Mouse (Mus musculus) forebrain, embryonic 15.5 days (tissue): ENCODE data around the gene Cnn1. TPM values are rescaled to one million over a fixed set of nuclear protein-coding genes. Genes with fewer than 3 reads are reported as not detected.
A peak's percentile ranks its signal among the peaks of the same experiment; 100 is the strongest.

Experiments
- ATAC-seq: fragments of 200-750 bp; cut with Nextera tagmentation; replicated peaks from 2 replicates; pipeline ENCODE4 v1.8.0; 2017; ENCODE audit warnings: mild to moderate bottlenecking, moderate TSS enrichment, moderate library complexity
- H3K27ac ChIP-seq: fragments of 300-500 bp; sonication (generic); replicated peaks from 2 replicates; pipeline ENCODE4 v1.5.1; 2015; ENCODE audit warnings: mild to moderate bottlenecking, inconsistent platforms
- H3K27me3 ChIP-seq: fragments of 300-500 bp; sonication (generic); 2 replicates; pipeline ENCODE4 v1.6.1; 2015; ENCODE audit warnings: inconsistent platforms
- H3K36me3 ChIP-seq: fragments of 300-500 bp; sonication (generic); 2 replicates; pipeline ENCODE4 v1.6.1; 2015; ENCODE audit warnings: mild to moderate bottlenecking, inconsistent platforms
- H3K4me1 ChIP-seq: fragments of 300-500 bp; sonication (generic); 2 replicates; pipeline ENCODE4 v1.6.1; 2015; ENCODE audit warnings: inconsistent platforms
- H3K4me2 ChIP-seq: fragments of 300-500 bp; sonication (generic); replicated peaks from 2 replicates; pipeline ENCODE4 v1.6.1; 2015; ENCODE audit warnings: mild to moderate bottlenecking, inconsistent platforms
- H3K4me3 ChIP-seq: fragments of 300-500 bp; sonication (generic); 2 replicates; pipeline ENCODE4 v1.5.1; 2015; ENCODE audit warnings: mild to moderate bottlenecking, inconsistent platforms
- H3K9ac ChIP-seq: fragments of 300-500 bp; sonication (generic); replicated peaks from 2 replicates; pipeline ENCODE4 v1.6.1; 2015; ENCODE audit warnings: mild to moderate bottlenecking, inconsistent platforms
- H3K9me3 ChIP-seq: fragments of 300-500 bp; sonication (generic); 2 replicates; pipeline ENCODE4 v1.6.1; 2016; ENCODE audit warnings: inconsistent platforms
- WGBS: fragments of 180-500 bp; shearing (Covaris S2); methylation state at CpG from one replicate; pipeline ENCODE4 v1.1.7; 2015; ENCODE audit warnings: mixed read lengths; 5-methylcytosine and 5-hydroxymethylcytosine counted together
- polyA plus RNA-seq: library from polyadenylated mRNA; unstranded; fragments of >200 nt; fragmentation: Nextera tagmentation; extraction: Ambion mirVana; gene quantifications from 2 replicates; pipeline ENCODE4 v1.2.1, GENCODE M21; 2015

Cnn1 gene
- polyA plus RNA-seq, 1 experiment from 2014 or later, result 0.53 TPM

DNA sequence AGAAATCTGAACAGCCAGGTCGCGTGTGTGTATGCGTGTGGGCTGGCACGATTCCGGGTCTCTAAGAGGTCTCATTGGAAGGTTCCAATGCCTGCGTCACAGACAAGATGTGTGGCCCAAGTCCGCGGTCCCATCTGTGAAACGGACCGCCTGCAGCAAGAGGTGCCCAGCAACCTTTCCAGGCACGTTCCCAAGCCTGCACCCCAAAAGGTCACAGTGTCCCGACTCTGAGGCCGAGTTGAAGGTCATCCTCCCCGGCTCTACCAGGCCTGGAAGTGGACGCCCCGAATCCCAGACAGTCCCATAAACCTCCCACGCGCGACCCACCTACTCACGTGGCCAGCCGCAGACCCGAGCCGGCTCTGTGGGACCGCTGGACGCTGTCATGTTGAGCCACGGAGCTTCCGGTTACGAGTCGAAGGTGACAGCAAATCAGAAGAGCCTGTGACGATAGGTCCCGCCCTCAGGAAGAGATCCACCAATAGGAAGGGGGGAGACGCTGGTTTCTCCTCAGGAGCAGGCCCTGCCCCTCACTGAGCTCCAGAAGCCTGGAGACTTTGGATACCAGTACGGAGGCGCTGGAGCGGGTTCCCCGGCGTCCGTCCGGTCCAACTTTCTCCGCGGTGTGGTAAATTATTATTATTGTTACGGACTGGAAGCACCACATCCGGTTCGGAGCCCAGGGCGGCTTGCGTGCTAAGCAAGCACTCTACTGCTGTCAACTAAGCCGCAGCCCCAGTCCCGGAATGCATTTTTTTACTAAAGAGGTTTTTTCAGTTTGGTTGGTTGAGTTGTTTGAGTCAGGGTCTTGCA lies 13.8 kb upstream of the Cnn1 start, which contains the start of gene Ecsit:
Ecsit (minus strand) TSS at position 417 of the 813 bp plus-strand sequence.
- Histone ChIP-seq H3K27me3 (no peaks in the 10 kb centered on the region), H3K4me3 (peak within 1 kb of the TSS; percentile 73), H3K4me1 (peaks cover 18% of the 10 kb centered on the region), H3K36me3 (no peaks in the 10 kb centered on the region), H3K4me2 (peak within 1 kb of the TSS; percentile 64), H3K27ac (peak within 1 kb of the TSS; percentile 78), H3K9me3 (no peaks in the 10 kb centered on the region), H3K9ac (peak within 1 kb of the TSS; percentile 68)
- ATAC-seq, result peak; percentile 100
- under 1% methylated on average over 48 of the region's 48 CpGs for WGBS

GRCm38 (mm10) chr9:22086012-22086411 lies 13.0 kb upstream of the Cnn1 start:
- H3K9ac ChIP-seq, result peak overlapping the region; percentile 68
- H3K36me3 ChIP-seq, result no peaks in the 10 kb centered on the region
- no peaks in the 10 kb centered on the region for H3K9me3 ChIP-seq
- no peaks in the 10 kb centered on the region for H3K27me3 ChIP-seq
- 86% methylated on average over 6 of the region's 6 CpGs for WGBS
- no peak for ATAC-seq
- H3K4me3 ChIP-seq, result peak overlapping the region; percentile 73
- H3K4me2 ChIP-seq, result peak overlapping the region; percentile 64
- peaks cover 18% of the 10 kb centered on the region for H3K4me1 ChIP-seq
- peak overlapping the region; percentile 78; the same call in 1 of the 2 replicates for H3K27ac ChIP-seq

DNA sequence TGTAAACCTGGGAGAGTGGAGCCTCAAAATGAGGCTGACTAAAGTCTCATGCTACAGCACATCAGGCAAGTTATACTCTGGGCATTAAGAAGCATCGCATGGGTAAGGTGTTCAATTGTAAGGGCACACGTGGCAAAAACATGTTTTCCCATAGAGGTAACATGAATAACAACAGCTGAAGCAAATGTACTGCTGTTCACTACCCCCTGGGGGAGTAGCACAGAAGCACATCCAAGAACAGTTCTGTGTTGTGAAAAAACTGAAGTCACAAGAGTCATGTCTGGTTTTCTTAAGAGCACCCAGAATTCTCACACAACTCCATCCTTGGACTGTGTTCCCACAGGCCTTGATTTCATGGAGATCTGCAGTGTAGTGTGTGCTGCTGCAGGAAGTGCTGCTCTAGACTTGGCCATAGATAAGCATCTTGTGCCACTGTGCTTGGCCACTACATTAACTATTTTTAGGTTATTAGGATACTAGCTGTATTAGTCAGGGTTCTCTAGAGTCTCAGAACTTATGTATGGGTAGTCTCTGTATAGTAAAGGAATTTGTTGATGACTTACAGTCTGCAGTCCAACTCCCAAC lies 11.9 kb upstream of the Cnn1 start:
- Histone ChIP-seq H3K27me3 (no peaks in the 10 kb centered on the region), H3K27ac (no peak overlapping the region), H3K4me3 (no peak overlapping the region), H3K4me1 (peaks cover 18% of the 10 kb centered on the region), H3K9me3 (no peaks in the 10 kb centered on the region), H3K4me2 (no peak overlapping the region), H3K36me3 (no peaks in the 10 kb centered on the region), H3K9ac (no peak overlapping the region)
- no peak for ATAC-seq
- 79% methylated on average over 2 of the region's 2 CpGs for WGBS

DNA sequence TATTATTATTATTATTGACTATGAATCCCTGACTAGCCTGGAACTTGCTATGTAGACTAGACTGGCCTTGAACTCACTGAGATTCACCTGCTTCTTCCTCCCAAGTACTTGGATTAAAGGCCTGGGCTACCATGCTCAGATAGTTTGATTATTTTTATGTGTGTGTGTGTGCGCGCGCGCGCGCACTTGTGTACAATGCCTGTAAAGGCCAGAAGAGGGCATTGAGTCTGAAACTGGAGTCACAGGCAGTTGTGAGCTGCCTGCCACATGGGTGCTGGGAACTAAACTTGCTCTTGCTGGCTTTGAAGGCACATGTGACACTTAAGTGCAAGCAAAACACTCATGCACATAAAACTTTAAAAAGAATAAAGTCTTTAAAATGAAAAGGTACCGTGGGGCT lies 9.7 kb upstream of the Cnn1 start:
- Histone ChIP-seq H3K36me3 (no peaks in the 10 kb centered on the region), H3K27ac (no peak overlapping the region), H3K9me3 (no peaks in the 10 kb centered on the region), H3K4me1 (peaks cover 13% of the 10 kb centered on the region), H3K4me3 (no peak overlapping the region), H3K9ac (no peak overlapping the region), H3K4me2 (no peak overlapping the region), H3K27me3 (no peaks in the 10 kb centered on the region)
- ATAC-seq, result no peak
- WGBS, result over 99% methylated on average over 7 of the region's 7 CpGs

- no peaks in the 10 kb centered on the region for H3K36me3 ChIP-seq
- ATAC-seq, result no peak
- peaks cover 7% of the 10 kb centered on the region for H3K4me1 ChIP-seq
- H3K4me2 ChIP-seq, result no peak overlapping the region
- no peak overlapping the region for H3K9ac ChIP-seq
- 80% methylated on average over 7 of the region's 7 CpGs for WGBS
- no peak overlapping the region for H3K4me3 ChIP-seq
- no peak overlapping the region for H3K27ac ChIP-seq
- no peaks in the 10 kb centered on the region for H3K27me3 ChIP-seq
- no peaks in the 10 kb centered on the region for H3K9me3 ChIP-seq
Observed at GRCm38 (mm10) chr9:22089986-22090385, 9.0 kb upstream of the Cnn1 start.

DNA sequence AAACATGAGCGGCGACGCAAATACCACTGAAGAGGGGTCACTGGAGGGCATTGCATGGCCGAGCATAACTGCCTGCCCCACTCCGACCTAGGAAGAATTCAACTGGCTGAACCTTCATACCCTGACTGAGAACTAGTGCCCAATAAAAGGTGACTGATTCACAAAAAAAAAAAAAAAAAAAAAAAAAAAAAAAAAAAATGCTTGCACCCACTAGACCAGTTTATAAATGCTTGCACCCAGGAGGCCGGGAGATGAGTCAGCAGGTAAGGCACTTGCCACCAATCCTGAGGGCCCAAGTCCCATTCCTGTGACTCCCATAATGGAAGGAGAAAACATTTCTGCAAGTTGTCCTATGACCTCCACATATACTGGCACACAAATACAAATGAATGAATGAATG lies 6.3 kb upstream of the Cnn1 start:
- 0 out of 2 replicates have a peak, but pooled peaks cover 6% of the 10 kb centered on the region for H3K4me1 ChIP-seq
- no peak overlapping the region for H3K4me3 ChIP-seq
- no peaks in the 10 kb centered on the region for H3K9me3 ChIP-seq
- no peak overlapping the region for H3K4me2 ChIP-seq
- no peak overlapping the region for H3K27ac ChIP-seq
- H3K27me3 ChIP-seq, result no peaks in the 10 kb centered on the region
- no peak overlapping the region for H3K9ac ChIP-seq
- ATAC-seq, result no peak
- no peaks in the 10 kb centered on the region for H3K36me3 ChIP-seq
- 91% methylated on average over 6 of the region's 6 CpGs for WGBS

- ATAC-seq, result peak; percentile 51; the same call in 1 of the 2 replicates
- WGBS, result 3% methylated on average over 24 of the region's 24 CpGs
- H3K9ac ChIP-seq, result peak overlapping the region; percentile 49
Observed at GRCm38 (mm10) chr9:22095854-22096307, 3.1 kb upstream of the Cnn1 start.

GRCm38 (mm10) chr9:22099922-22100321 lies 906 bp downstream of the Cnn1 start:
- ATAC-seq, result no peak
- 5% methylated on average over 18 of the region's 18 CpGs for WGBS

More at GRCm38 (mm10) chr9:22095854-22096307, 3.1 kb upstream of the Cnn1 start:
- Histone ChIP-seq H3K9me3 (no peaks in the 10 kb centered on the region), H3K27ac (no peak overlapping the region), H3K36me3 (no peaks in the 10 kb centered on the region), H3K4me3 (peak overlapping the region; percentile 38), H3K4me1 (0 out of 2 replicates have a peak, but pooled peaks cover 6% of the 10 kb centered on the region), H3K27me3 (peaks cover 22% of the 10 kb centered on the region), H3K4me2 (peak overlapping the region; percentile 66)

DNA sequence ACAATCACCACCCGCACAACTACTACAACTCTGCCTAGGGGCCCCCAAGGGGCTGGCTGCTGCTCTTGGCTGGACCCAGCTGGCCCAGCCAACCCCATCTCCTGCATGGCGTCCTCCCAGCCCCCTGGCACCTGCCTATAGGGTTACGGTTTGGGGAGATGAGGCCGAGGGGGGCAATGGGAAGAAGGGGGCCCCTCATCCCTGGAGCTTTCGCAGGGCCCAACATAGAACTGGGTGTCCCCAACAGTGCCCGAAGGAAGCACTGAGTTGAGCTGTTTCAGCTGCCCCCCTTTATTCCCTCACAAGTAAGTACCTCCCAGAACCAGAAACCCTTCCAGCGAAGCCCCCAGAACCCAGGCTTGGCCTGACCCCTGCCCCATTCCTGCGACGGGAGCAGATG lies 9.2 kb downstream of the Cnn1 start:
- WGBS, result 81% methylated on average over 9 of the region's 9 CpGs
- Histone ChIP-seq H3K4me3 (no peak overlapping the region), H3K4me2 (no peak overlapping the region), H3K9ac (no peak overlapping the region), H3K36me3 (peaks cover 31% of the 10 kb centered on the region), H3K27ac (no peak overlapping the region), H3K9me3 (no peaks in the 10 kb centered on the region), H3K27me3 (no peaks in the 10 kb centered on the region), H3K4me1 (no peaks in the 10 kb centered on the region)
- no peak for ATAC-seq

More at GRCm38 (mm10) chr9:22099922-22100321, 906 bp downstream of the Cnn1 start:
- no peak overlapping the region for H3K4me2 ChIP-seq
- peaks cover 24% of the 10 kb centered on the region for H3K27me3 ChIP-seq
- H3K9me3 ChIP-seq, result no peaks in the 10 kb centered on the region
- 0 out of 2 replicates have a peak, but pooled peaks cover 6% of the 10 kb centered on the region for H3K4me1 ChIP-seq
- no peak overlapping the region for H3K27ac ChIP-seq
- no peak overlapping the region for H3K9ac ChIP-seq
- H3K4me3 ChIP-seq, result no peak overlapping the region
- no peaks in the 10 kb centered on the region for H3K36me3 ChIP-seq

DNA sequence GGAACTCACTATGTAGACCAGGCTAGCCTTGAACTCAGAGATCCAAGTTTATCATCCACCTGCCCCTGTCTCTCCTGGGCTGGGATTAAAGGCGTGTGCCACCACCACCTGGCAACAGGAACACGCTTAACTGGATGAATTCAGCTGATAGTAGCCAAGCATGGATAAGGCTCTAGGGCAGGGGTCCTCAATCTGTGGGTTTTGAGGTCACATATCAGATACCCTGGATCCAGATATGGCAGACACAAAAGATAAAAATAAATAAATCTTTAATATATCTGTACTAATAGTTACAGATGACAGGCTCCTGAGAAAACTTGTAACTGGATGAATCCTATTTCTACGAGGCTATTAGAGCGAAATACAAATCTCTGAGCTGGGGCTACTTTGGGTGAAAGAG lies 16.6 kb downstream of the Cnn1 start:
- 94% methylated on average over 4 of the region's 4 CpGs for WGBS
- Histone ChIP-seq H3K9me3 (no peaks in the 10 kb centered on the region), H3K4me2 (peak overlapping the region; percentile 87), H3K4me3 (peak overlapping the region; percentile 96), H3K27me3 (no peaks in the 10 kb centered on the region), H3K4me1 (peaks cover 18% of the 10 kb centered on the region), H3K9ac (peak overlapping the region; percentile 91), H3K36me3 (peaks cover 25% of the 10 kb centered on the region), H3K27ac (0 out of 2 replicates have a peak overlapping the region, but pooled peaks have one; percentile 28)
- ATAC-seq, result no peak

DNA sequence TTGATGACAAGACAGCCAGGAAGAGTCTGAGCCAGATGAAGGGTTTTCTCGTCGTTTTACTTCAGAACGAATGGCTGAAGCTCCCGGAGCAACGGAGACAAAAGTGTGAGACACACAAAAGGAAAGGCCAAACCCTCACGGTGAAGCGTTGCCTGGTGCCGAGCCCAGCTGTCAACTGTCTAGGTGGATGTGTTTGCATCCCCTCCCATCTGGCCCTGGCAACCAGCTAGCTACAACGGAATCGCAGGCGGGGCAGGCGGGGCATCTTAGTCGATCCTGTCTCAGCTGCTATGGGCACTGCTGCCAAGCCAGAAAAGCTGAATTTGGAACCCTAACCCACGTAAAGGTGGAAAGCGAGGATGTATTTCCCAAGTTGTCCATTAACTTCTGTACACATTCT lies 17.1 kb downstream of the Cnn1 start:
- no peak for ATAC-seq
- Histone ChIP-seq H3K36me3 (peaks cover 22% of the 10 kb centered on the region), H3K4me2 (peak overlapping the region; percentile 87), H3K4me3 (peak overlapping the region; percentile 96), H3K27ac (0 out of 2 replicates have a peak overlapping the region, but pooled peaks have one; percentile 28), H3K27me3 (0 out of 2 replicates have a peak, but pooled peaks cover 2% of the 10 kb centered on the region), H3K4me1 (peaks cover 18% of the 10 kb centered on the region), H3K9ac (peak overlapping the region; percentile 91), H3K9me3 (no peaks in the 10 kb centered on the region)
- 23% methylated on average over 15 of the region's 15 CpGs for WGBS
